Comparison of ENCODE assay signal across 15 mouse cellular contexts in genomic region chr4:57565811-57566210, GRCm38 (mm10). TPM values are rescaled to one million over a fixed set of nuclear protein-coding genes. Genes with fewer than 3 reads are reported as not detected.
DNase-seq lines count a peak whose midpoint lies in the region; ATAC-seq and TF ChIP-seq lines count a peak whose summit lies in the region.
"Had no signal": no experiment of that assay in that cellular context is flagged by ENCODE, and none has a peak within 500 bp of the region (broad histone marks: within the 10 kb centered on the region; RNA-seq: fewer than 3 reads in every experiment).

No protein-coding gene starts in this region.

- TF ChIP-seq EP300 in lung, postnatal 0 days (IDR thresholded peaks at IDR 0.05): no peak

- peaks cover 61% of the 10 kb centered on the region for H3K4me1 ChIP-seq in heart, embryonic 12.5 days (replicated peaks)
- peaks cover 4% of the 10 kb centered on the region; the same call in 1 of the 2 replicates for H3K4me1 ChIP-seq in lung, postnatal 0 days (ENCODE audit: insufficient read depth, low read depth, low read length)

- no peak overlapping the region for H3K4me2 ChIP-seq in heart, embryonic 12.5 days
- no peak overlapping the region for H3K4me2 ChIP-seq in lung, postnatal 0 days (replicated peaks; ENCODE audit: low read depth, low read length)
- H3K4me2 ChIP-seq: embryonic facial prominence, embryonic 13.5 days; neural tube, embryonic 13.5 days had no signal

- H3K27me3 ChIP-seq in heart, embryonic 12.5 days (replicated peaks): no peaks in the 10 kb centered on the region
- H3K27me3 ChIP-seq in lung, postnatal 0 days (replicated peaks; ENCODE audit: insufficient read depth, low read length): no peaks in the 10 kb centered on the region
- H3K27me3 ChIP-seq in Patski: no peaks in the 10 kb centered on the region
- H3K27me3 ChIP-seq: embryonic facial prominence, embryonic 13.5 days had no signal

- in situ Hi-C loops in Patski (cut with MboI; ENCODE audit: low pct_unique_long_range_greater_than_20kb): no loop called here

- CTCF ChIA-PET in Patski (lab: Charles Lee): interaction anchor here (1.2 to 1.5 kb wide), 4 partner anchors 17 to 61 kb away, joined by 3 to 7 read pairs (median 4); no protein-coding TSS in a partner anchor

- no peak for DNase-seq in heart, adult 9 months (ENCODE audit: low spot score in 2 of 2)
- DNase-seq in lung, postnatal 0 days (ENCODE audit: low spot score): no peak
- no peak for DNase-seq in lung, postnatal 36 days
- no peak for DNase-seq in Patski (ENCODE audit: low read depth, low spot score)
- peak; percentile 7 to 21 for DNase-seq in thymus, postnatal 36 days
- DNase-seq in embryo, embryonic 9.5 days (ENCODE audit: extremely low spot score): no peak
- DNase-seq: adrenal gland, postnatal 10 days; heart, adult 11 months; kidney, postnatal 10 days; lung, adult 2 months; retina, postnatal 1 day; spleen, adult 18-20 months had no signal

- H3K36me3 ChIP-seq in heart, embryonic 12.5 days: no peaks in the 10 kb centered on the region
- H3K36me3 ChIP-seq in lung, postnatal 0 days (ENCODE audit: insufficient read depth, low read length): no peaks in the 10 kb centered on the region
- H3K36me3 ChIP-seq: embryonic facial prominence, embryonic 13.5 days; neural tube, embryonic 13.5 days had no signal

- H3K9me3 ChIP-seq in heart, embryonic 12.5 days (replicated peaks): no peaks in the 10 kb centered on the region
- no peaks in the 10 kb centered on the region for H3K9me3 ChIP-seq in lung, postnatal 0 days (ENCODE audit: low read length)
- H3K9me3 ChIP-seq: embryonic facial prominence, embryonic 13.5 days; neural tube, embryonic 13.5 days had no signal

- peak; percentile 43 for TF ChIP-seq CTCF in lung, postnatal 0 days (IDR thresholded peaks at IDR 0.05)
- peak; percentile 40 for TF ChIP-seq CTCF in Patski (IDR thresholded peaks at IDR 0.05)

- H3K4me3 ChIP-seq in heart, embryonic 12.5 days: no peak overlapping the region
- no peak overlapping the region for H3K4me3 ChIP-seq in lung, postnatal 0 days (ENCODE audit: low read depth, low read length)
- H3K4me3 ChIP-seq: embryonic facial prominence, embryonic 13.5 days; neural tube, embryonic 13.5 days had no signal

- 52% methylated on average over 2 of the region's 2 CpGs for WGBS in heart, embryonic 12.5 days
- 54% methylated on average over 2 of the region's 2 CpGs for WGBS in lung, postnatal 0 days

- peak overlapping the region; percentile 99; the same call in 1 of the 2 replicates for H3K27ac ChIP-seq in heart, embryonic 12.5 days (ENCODE audit: poor library complexity, severe bottlenecking)
- H3K27ac ChIP-seq in lung, postnatal 0 days (ENCODE audit: low read length): no peak overlapping the region
- H3K27ac ChIP-seq: neural tube, embryonic 13.5 days had no signal

- POLR2A ChIA-PET in Patski (lab: Charles Lee): interaction anchor here (0.5 kb wide), 1 partner anchor 178 kb away, joined by 3 read pairs; no protein-coding TSS in a partner anchor

- ATAC-seq in heart, embryonic 12.5 days (ENCODE audit: insufficient number of reproducible peaks, low FRiP score): no peak
- no peak for ATAC-seq in lung, postnatal 0 days
- ATAC-seq in Patski: no peak

- H3K9ac ChIP-seq in heart, embryonic 12.5 days: no peak overlapping the region
- no peak overlapping the region for H3K9ac ChIP-seq in lung, postnatal 0 days (replicated peaks; ENCODE audit: low read depth)
- H3K9ac ChIP-seq: embryonic facial prominence, embryonic 13.5 days; neural tube, embryonic 13.5 days had no signal

RNA-seq across cellular contexts. Expression of gene Pakap, which starts 2.2 kb away (rescaled TPM):
- polyA plus RNA-seq in heart, embryonic 12.5 days (2016; fragmentation: Nextera tagmentation; extraction: Ambion mirVana): 72.9 and 74.5 TPM in 2 replicates
- 60.5 and 68.6 TPM in 2 replicates for polyA plus RNA-seq in lung, postnatal 0 days (2015; fragmentation: Nextera tagmentation; extraction: Ambion mirVana)
- polyA plus RNA-seq in Patski (2021): 1.6 TPM

Comparison
In these comparisons a context has a peak if more than half of its experiments do, and no peak if none do; other contexts are left out.
1. DNase-seq: peak in thymus, postnatal 36 days (2 of 2); none in heart, adult 9 months (0 of 2), lung, postnatal 0 days (single experiment), lung, postnatal 36 days (single experiment), Patski (single experiment) and embryo, embryonic 9.5 days (single experiment).
2. RNA of gene Pakap, which starts 2.2 kb away (polyA plus RNA-seq): 72.9 to 74.5 TPM in heart, embryonic 12.5 days and 60.5 to 68.6 TPM in lung, postnatal 0 days; 1.6 TPM in Patski (single experiment); every median in the first group is over 10 times any median in the second.